Mouse (Mus musculus) megakaryocyte progenitor cell, adult 5-6 weeks (primary cell): ENCODE measurements around the gene Tmem104. TPM values are rescaled to one million over a fixed set of nuclear protein-coding genes. Genes with fewer than 3 reads are reported as not detected.

Experiments
- ATAC-seq: replicated peaks from 2 replicates; pipeline ENCODE4 v1.8.0; 2016; ENCODE audit warnings: mild to moderate bottlenecking, moderate TSS enrichment, inconsistent platforms; ENCODE audit not compliant: poor library complexity
- total RNA-seq, 2 experiments: library from RNA; stranded (forward) in 1 of 2; stranded (reverse) in 1 of 2; fragments of 157-497, 149-512 nt in 1 of 2; fragments of 200-1000 nt in 1 of 2; gene quantifications; 2 replicates each; pipeline versions ENCODE4 v1.2.3 to v1.2.4; 2015 to 2017

The Tmem104 gene
- 7.8 and 8.3 TPM in 2 replicates for total RNA-seq (2015)
- 2.4 and 8.2 TPM in 2 replicates for total RNA-seq (2017)

GRCm38 (mm10) chr11:115187224-115187639 is at the start of gene Tmem104:
Tmem104 (plus strand) TSS chr11:115187487.
- peak; percentile 81 for ATAC-seq

- ATAC-seq: peak; percentile 91
Measured at GRCm38 (mm10) chr11:115138597-115139262, 48.6 kb upstream of the Tmem104 start.

- no peak; the same call in 1 of the 2 replicates for ATAC-seq
Measured at GRCm38 (mm10) chr11:115141970-115142369, 45.3 kb upstream of the Tmem104 start.

- no peak for ATAC-seq
Measured at GRCm38 (mm10) chr11:115147813-115148212, 39.5 kb upstream of the Tmem104 start.

- ATAC-seq: no peak
Measured at GRCm38 (mm10) chr11:115150741-115151254, 36.5 kb upstream of the Tmem104 start.

GRCm38 (mm10) chr11:115151755-115152429 is 35.4 kb upstream of the Tmem104 start:
- ATAC-seq: no peak

- ATAC-seq: no peak
Measured at GRCm38 (mm10) chr11:115153088-115153487, 34.2 kb upstream of the Tmem104 start.

- peak; percentile 90 for ATAC-seq
Measured at GRCm38 (mm10) chr11:115153699-115154292, 33.5 kb upstream of the Tmem104 start.

GRCm38 (mm10) chr11:115155053-115155634 is 32.1 kb upstream of the Tmem104 start:
- ATAC-seq: no peak

GRCm38 (mm10) chr11:115157933-115158719 is 29.2 kb upstream of the Tmem104 start:
- 0 out of 2 replicates have a peak, but pooled peaks have one; percentile 6 for ATAC-seq

- ATAC-seq: no peak
Measured at GRCm38 (mm10) chr11:115160016-115160797, 27.1 kb upstream of the Tmem104 start.

- ATAC-seq: peak; percentile 36
Measured at GRCm38 (mm10) chr11:115160883-115161577, 26.3 kb upstream of the Tmem104 start.

- no peak for ATAC-seq
Measured at GRCm38 (mm10) chr11:115161578-115162204, 25.6 kb upstream of the Tmem104 start.

GRCm38 (mm10) chr11:115162205-115162601 is 25.1 kb upstream of the Tmem104 start:
- ATAC-seq: no peak

- peak; percentile 82 for ATAC-seq
Measured at GRCm38 (mm10) chr11:115162832-115163480, 24.3 kb upstream of the Tmem104 start, which contains the start of gene Slc9a3r1. Slc9a3r1 (plus strand) TSS chr11:115163341.

- ATAC-seq: no peak
Measured at GRCm38 (mm10) chr11:115163568-115164150, 23.6 kb upstream of the Tmem104 start.

- no peak for ATAC-seq
Measured at GRCm38 (mm10) chr11:115164341-115164975, 22.8 kb upstream of the Tmem104 start.
